Mouse (Mus musculus): ENCODE results near the gene Gm3646.

DNA sequence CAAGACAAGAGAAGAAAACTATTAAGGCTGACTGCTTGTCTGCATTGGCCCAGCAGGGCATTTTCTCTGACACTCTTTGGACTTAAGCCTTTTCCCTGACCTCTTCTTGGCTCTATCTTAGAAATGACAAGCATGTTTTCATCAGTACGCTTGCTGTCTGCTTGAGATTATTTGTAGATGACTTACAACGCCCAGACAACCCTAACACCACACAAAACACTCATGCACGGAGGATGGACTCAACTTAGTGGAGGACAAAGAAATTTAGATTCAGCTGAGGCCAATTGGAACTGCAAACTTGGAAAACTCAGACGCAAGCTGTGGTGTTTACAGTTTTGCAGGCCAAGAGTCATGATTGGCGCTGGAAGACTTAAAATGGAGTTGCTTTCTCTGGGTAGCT lies 34.7 kb downstream of the Gm3646 start:
- no peak for TF ChIP-seq CTCF (IDR thresholded peaks at IDR 0.05; ENCODE audit: borderline replicate concordance, insufficient read depth, low read length)
- no peak for TF ChIP-seq POLR2A (IDR thresholded peaks at IDR 0.05; ENCODE audit: low read depth, low read length)
